Mouse (Mus musculus) ES-E14 (cell line): Measurements from ENCODE around the gene Trnt1.

Experiments
- CHD2 ChIP-seq: IDR thresholded peaks from 2 replicates; pipeline ENCODE4 v1.6.1; 2014; ENCODE audit warnings: mild to moderate bottlenecking, low read depth, low read length, inconsistent platforms
- HCFC1 ChIP-seq: IDR thresholded peaks from 2 replicates; pipeline ENCODE4 v1.6.1; 2012; ENCODE audit warnings: low read length, inconsistent platforms, borderline replicate concordance; ENCODE audit not compliant: insufficient read depth
- ZC3H11A ChIP-seq: IDR thresholded peaks from 2 replicates; pipeline ENCODE4 v1.6.1; 2012; ENCODE audit warnings: low read depth, mild to moderate bottlenecking, inconsistent platforms, low read length, borderline replicate concordance
- ZNF384 ChIP-seq: IDR thresholded peaks from 2 replicates; pipeline ENCODE4 v1.6.1; 2012; ENCODE audit warnings: low read depth, low read length, inconsistent platforms

DNA sequence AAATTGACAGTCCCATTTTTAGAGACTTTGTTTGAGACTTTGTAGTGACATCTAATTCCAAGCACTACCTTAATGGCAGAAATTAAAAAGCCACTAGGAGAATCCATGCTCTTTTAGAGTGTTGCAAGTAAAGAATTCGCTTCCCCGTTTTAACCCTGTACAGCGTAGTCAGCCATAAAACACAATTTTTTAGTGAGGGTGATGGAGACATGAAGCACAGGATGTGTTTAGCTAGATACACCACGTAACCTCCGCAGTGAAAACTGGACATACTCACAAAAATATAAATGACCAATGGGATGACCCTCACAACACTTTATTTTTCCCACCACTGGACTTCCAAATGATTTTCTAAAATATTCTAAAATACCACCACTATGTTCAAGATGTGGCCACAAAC is 21.7 kb upstream of the Trnt1 start:
- TF ChIP-seq ZC3H11A, result no peak
- TF ChIP-seq ZNF384, result no peak
- TF ChIP-seq CHD2, result no peak
- no peak for TF ChIP-seq HCFC1
